Mouse (Mus musculus): ENCODE measurements around the gene Dcdc2c.

- TF ChIP-seq GATA1 (IDR thresholded peaks at IDR 0.05; ENCODE audit: borderline replicate concordance, low read length) (no peak), FLI1 (IDR thresholded peaks at IDR 0.05; ENCODE audit: low read length) (no peak)
These were observed 115.7 kb downstream of the Dcdc2c start for GRCm38 (mm10) chr12:28436536-28436935.
